ENCODE assay signal across 8 mouse cellular contexts in the genomic region with DNA sequence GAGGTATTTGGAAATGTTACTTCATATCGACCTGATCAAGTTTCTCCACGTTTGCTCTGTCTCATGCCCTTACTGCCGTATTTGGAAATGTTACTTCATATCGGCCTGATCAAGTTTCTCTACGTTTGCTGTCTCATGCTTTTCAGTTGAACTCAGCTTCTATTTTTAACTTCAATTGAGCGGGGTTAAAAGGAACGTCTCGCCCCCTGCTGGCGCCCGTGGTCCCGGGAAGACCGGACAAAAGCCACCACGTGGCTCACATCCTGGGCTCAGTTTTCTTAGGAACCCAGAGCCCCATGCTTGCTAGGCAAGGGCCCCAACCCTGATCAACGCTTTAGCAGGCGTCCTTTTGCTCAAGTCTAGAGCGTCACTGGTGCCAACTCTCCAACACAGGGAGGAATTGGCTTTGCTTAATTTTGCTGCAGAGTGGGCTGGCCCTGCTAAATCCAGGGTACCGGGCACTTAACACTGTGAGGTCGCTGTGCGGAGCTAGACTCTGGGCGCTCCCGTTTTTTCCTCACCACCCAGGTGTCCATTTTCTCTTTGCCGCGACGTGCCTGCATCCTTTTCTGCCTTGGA. TPM values are rescaled to one million over a fixed set of nuclear protein-coding genes. Genes with fewer than 3 reads are reported as not detected.
DNase-seq lines count a peak whose midpoint lies in the region; ATAC-seq lines count a peak whose summit lies in the region.

No protein-coding gene starts in this region.

- peak overlapping the region; percentile 64 for H3K4me3 ChIP-seq in brown adipose tissue, adult 24 weeks (ENCODE audit: insufficient read depth, low read depth, low read length)
- peak overlapping the region; percentile 61 for H3K4me3 ChIP-seq in heart, embryonic 13.5 days
- H3K4me3 ChIP-seq in liver, embryonic 12.5 days = peak overlapping the region; percentile 70
- peak overlapping the region; percentile 42 for H3K4me3 ChIP-seq in stomach, embryonic 15.5 days (replicated peaks)

- peak; percentile 73 for ATAC-seq in heart, embryonic 13.5 days (ENCODE audit: extremely low read depth, insufficient number of reproducible peaks, low FRiP score, low TSS enrichment)
- peak; percentile 74 for ATAC-seq in liver, embryonic 12.5 days
- peak; percentile 82 for ATAC-seq in stomach, embryonic 15.5 days (ENCODE audit: insufficient read depth, low FRiP score, low read depth)

- H3K27ac ChIP-seq in brown adipose tissue, adult 24 weeks (replicated peaks; ENCODE audit: low read depth, low read length) = peak overlapping the region; percentile 97
- peak overlapping the region; percentile 96 for H3K27ac ChIP-seq in heart, embryonic 13.5 days (replicated peaks)
- peak overlapping the region; percentile 94 for H3K27ac ChIP-seq in liver, embryonic 12.5 days
- peak overlapping the region; percentile 98 for H3K27ac ChIP-seq in stomach, embryonic 15.5 days

- no peaks in the 10 kb centered on the region for H3K27me3 ChIP-seq in heart, embryonic 13.5 days (replicated peaks)
- H3K27me3 ChIP-seq in liver, embryonic 12.5 days (replicated peaks) = no peaks in the 10 kb centered on the region
- no peaks in the 10 kb centered on the region for H3K27me3 ChIP-seq in stomach, embryonic 15.5 days (replicated peaks)

- peak; percentile 89 for DNase-seq in CD4-positive, CD25-positive, alpha-beta regulatory T cell, adult 2 months (ENCODE audit: low read depth, low spot score)
- peak; percentile 75 for DNase-seq in fat pad, adult 2 months (ENCODE audit: extremely low read depth, low read depth, low spot score)
- DNase-seq in kidney, postnatal 10 days = peak; percentile 94
- peak; percentile 70 to 81 for DNase-seq in natural killer cell, adult 2 months (ENCODE audit: low spot score in 2 of 2)

- no peaks in the 10 kb centered on the region for H3K36me3 ChIP-seq in heart, embryonic 13.5 days
- H3K36me3 ChIP-seq in liver, embryonic 12.5 days = no peaks in the 10 kb centered on the region
- H3K36me3 ChIP-seq in stomach, embryonic 15.5 days = no peaks in the 10 kb centered on the region

- under 1% methylated on average over 24 of the region's 24 CpGs for WGBS in heart, embryonic 13.5 days
- WGBS in liver, embryonic 12.5 days (ENCODE audit: insufficient replicate concordance) = under 1% methylated on average over 24 of the region's 24 CpGs
- WGBS in stomach, embryonic 15.5 days = under 1% methylated on average over 24 of the region's 24 CpGs

- H3K4me2 ChIP-seq in heart, embryonic 13.5 days = peak overlapping the region; percentile 90
- H3K4me2 ChIP-seq in liver, embryonic 12.5 days = peak overlapping the region; percentile 98
- H3K4me2 ChIP-seq in stomach, embryonic 15.5 days = peak overlapping the region; percentile 92

- H3K9ac ChIP-seq in heart, embryonic 13.5 days = peak overlapping the region; percentile 90
- peak overlapping the region; percentile 86 for H3K9ac ChIP-seq in liver, embryonic 12.5 days
- H3K9ac ChIP-seq in stomach, embryonic 15.5 days = peak overlapping the region; percentile 14; the same call in 1 of the 2 replicates

- H3K4me1 ChIP-seq in brown adipose tissue, adult 24 weeks (ENCODE audit: control insufficient read depth, insufficient read depth, insufficient read length, low read length) = no peaks in the 10 kb centered on the region; the same call in 1 of the 2 replicates
- H3K4me1 ChIP-seq in heart, embryonic 13.5 days = 0 out of 2 replicates have a peak, but pooled peaks cover 4% of the 10 kb centered on the region
- peaks cover 19% of the 10 kb centered on the region for H3K4me1 ChIP-seq in liver, embryonic 12.5 days
- H3K4me1 ChIP-seq in stomach, embryonic 15.5 days = 0 out of 2 replicates have a peak, but pooled peaks cover 3% of the 10 kb centered on the region

- no peaks in the 10 kb centered on the region for H3K9me3 ChIP-seq in heart, embryonic 13.5 days
- no peaks in the 10 kb centered on the region for H3K9me3 ChIP-seq in liver, embryonic 12.5 days (replicated peaks)
- H3K9me3 ChIP-seq in stomach, embryonic 15.5 days = no peaks in the 10 kb centered on the region

RNA-seq across cellular contexts. Expression of a gene that starts 42.3 kb away (rescaled TPM):
- 3.9 and 4.2 TPM in 2 replicates for polyA plus RNA-seq in brown adipose tissue, adult 24 weeks (2012; ENCODE audit: insufficient read depth, insufficient read length, missing spikeins)
- 21.8 and 23.7 TPM in 2 replicates for polyA plus RNA-seq in heart, embryonic 13.5 days (2015; fragmentation: Nextera tagmentation; extraction: Ambion mirVana)
- 23.6 and 24.9 TPM in 2 replicates for polyA plus RNA-seq in liver, embryonic 12.5 days (2016; fragmentation: Nextera tagmentation; extraction: Ambion mirVana)
- polyA plus RNA-seq in stomach, embryonic 15.5 days (2015; fragmentation: Nextera tagmentation; extraction: Ambion mirVana) = 30.1 and 34.7 TPM in 2 replicates

RNA-seq across cellular contexts. Expression of a gene that starts 57.3 kb away (rescaled TPM):
- 4.9 and 5.1 TPM in 2 replicates for polyA plus RNA-seq in brown adipose tissue, adult 24 weeks (2012; ENCODE audit: insufficient read depth, insufficient read length, missing spikeins)
- 18.6 and 20.7 TPM in 2 replicates for polyA plus RNA-seq in heart, embryonic 13.5 days (2015; fragmentation: Nextera tagmentation; extraction: Ambion mirVana)
- polyA plus RNA-seq in liver, embryonic 12.5 days (2016; fragmentation: Nextera tagmentation; extraction: Ambion mirVana) = 17.4 and 17.7 TPM in 2 replicates
- 22.5 and 25.8 TPM in 2 replicates for polyA plus RNA-seq in stomach, embryonic 15.5 days (2015; fragmentation: Nextera tagmentation; extraction: Ambion mirVana)

Comparison
In these comparisons a context has a peak if more than half of its experiments do, and no peak if none do; other contexts are left out.
1. Peak in every context shown above with its lines: DNase-seq, ATAC-seq, H3K4me3 ChIP-seq and H3K27ac ChIP-seq.
2. H3K9ac ChIP-seq: peak in every context shown above with its lines; median percentile 90 in heart, embryonic 13.5 days; 86 in liver, embryonic 12.5 days; 14 in stomach, embryonic 15.5 days.